Mouse (Mus musculus) spleen, adult 2 months (tissue): ENCODE results near the gene Rbks.

Source experiments
- CTCF ChIP-seq: fragments of 200-500 bp; IDR thresholded peaks from 2 replicates; pipeline ENCODE4 v1.5.1; 2011; ENCODE audit warnings: mild to moderate bottlenecking, inconsistent platforms; ENCODE audit not compliant: insufficient read depth, insufficient read length, insufficient replicate concordance; ENCODE audit errors: extremely low read depth
- POLR2A ChIP-seq: fragments of 200-500 bp; IDR thresholded peaks from 2 replicates; pipeline ENCODE4 v1.6.1; 2011; ENCODE audit warnings: low read depth, low read length, inconsistent platforms

- TF ChIP-seq POLR2A (no peak), CTCF (no peak)
These were observed 70.3 kb downstream of the Rbks start for GRCm38 (mm10) chr5:31627117-31627516.
